Mouse (Mus musculus) midbrain, embryonic 14.5 days (tissue): ENCODE measurements around the gene Megf11. TPM values are rescaled to one million over a fixed set of nuclear protein-coding genes. Genes with fewer than 3 reads are reported as not detected.

Experiments
- ATAC-seq: fragments of 200-750 bp; cut with Nextera tagmentation; 2 replicates; pipeline ENCODE4 v1.8.0; 2017; ENCODE audit warnings: moderate number of reproducible peaks, moderate library complexity; ENCODE audit not compliant: low FRiP score, low TSS enrichment
- DNase-seq: peaks from one replicate; pipeline ENCODE4 v3.0.0-alpha.2; 2015
- H3K27ac ChIP-seq: fragments of 300-500 bp; sonication (generic); replicated peaks from 2 replicates; pipeline ENCODE4 v1.5.1; 2014; ENCODE audit warnings: mild to moderate bottlenecking, low read depth, low read length, moderate library complexity
- H3K27me3 ChIP-seq: fragments of 300-500 bp; sonication (generic); 2 replicates; pipeline ENCODE4 v1.6.1; 2014; ENCODE audit warnings: low read length, control low read depth, mixed read lengths; ENCODE audit not compliant: control insufficient read depth, insufficient read depth
- H3K36me3 ChIP-seq: fragments of 300-500 bp; sonication (generic); 2 replicates; pipeline ENCODE4 v1.6.1; 2014; ENCODE audit warnings: low read length, control low read depth; ENCODE audit not compliant: control insufficient read depth, insufficient read depth
- H3K4me1 ChIP-seq: fragments of 300-500 bp; sonication (generic); 2 replicates; pipeline ENCODE4 v1.6.1; 2014; ENCODE audit warnings: mild to moderate bottlenecking, antibody characterized with exemption, low read length, control low read depth; ENCODE audit not compliant: control insufficient read depth, insufficient read depth
- H3K4me2 ChIP-seq: fragments of 300-500 bp; sonication (generic); 2 replicates; pipeline ENCODE4 v1.6.1; 2014; ENCODE audit warnings: mild to moderate bottlenecking, low read length, moderate library complexity
- H3K4me3 ChIP-seq: fragments of 300-500 bp; sonication (generic); replicated peaks from 2 replicates; pipeline ENCODE4 v1.5.1; 2014; ENCODE audit warnings: low read depth, low read length
- H3K9ac ChIP-seq: fragments of 300-500 bp; sonication (generic); replicated peaks from 2 replicates; pipeline ENCODE4 v1.6.1; 2014; ENCODE audit warnings: mild to moderate bottlenecking, low read length, moderate library complexity
- H3K9me3 ChIP-seq: fragments of 300-500 bp; sonication (generic); 2 replicates; pipeline ENCODE4 v1.6.1; 2016; ENCODE audit warnings: low read length, control low read depth, mixed read lengths; ENCODE audit not compliant: control insufficient read depth
- WGBS: fragments of 180-500 bp; shearing (Covaris S2); extraction: QIAGEN DNeasy Blood & Tissue Kit; methylation state at CpG from one replicate; pipeline ENCODE4 v1.1.7; 2014; 5-methylcytosine and 5-hydroxymethylcytosine counted together
- polyA plus RNA-seq: library from polyadenylated mRNA; unstranded; fragments of >200 nt; fragmentation: Nextera tagmentation; extraction: Ambion mirVana; gene quantifications from 2 replicates; pipeline ENCODE4 v1.2.1, GENCODE M21; 2014

Gene Megf11
- polyA plus RNA-seq, 1 experiment from 2014 or later = 18.6 TPM

GRCm38 (mm10) chr9:64386466-64387211 is 1.2 kb downstream of the Megf11 start:
- WGBS = under 1% methylated on average over 45 of the region's 45 CpGs
- peaks cover 33% of the 10 kb centered on the region for H3K27me3 ChIP-seq
- no peak for ATAC-seq

GRCm38 (mm10) chr9:64389576-64390292 is 4.3 kb downstream of the Megf11 start:
- Histone ChIP-seq H3K4me2 (no peak overlapping the region; the same call in 1 of the 2 replicates), H3K27me3 (peaks cover 24% of the 10 kb centered on the region), H3K4me1 (peaks cover 13% of the 10 kb centered on the region), H3K36me3 (no peaks in the 10 kb centered on the region), H3K9me3 (no peaks in the 10 kb centered on the region), H3K4me3 (no peak overlapping the region), H3K27ac (no peak overlapping the region), H3K9ac (no peak overlapping the region)
- ATAC-seq (no peak), DNase-seq (no peak)
- 62% methylated on average over 7 of the region's 7 CpGs for WGBS

More at GRCm38 (mm10) chr9:64386466-64387211, 1.2 kb downstream of the Megf11 start:
- Histone ChIP-seq H3K27ac (no peak overlapping the region), H3K9me3 (no peaks in the 10 kb centered on the region), H3K4me3 (peak overlapping the region; percentile 65), H3K4me1 (peaks cover 13% of the 10 kb centered on the region), H3K4me2 (peak overlapping the region; percentile 100), H3K9ac (peak overlapping the region; percentile 63), H3K36me3 (no peaks in the 10 kb centered on the region)
- DNase-seq = peak; percentile 54

- Histone ChIP-seq H3K4me1 (peaks cover 10% of the 10 kb centered on the region), H3K4me3 (no peak overlapping the region), H3K9ac (no peak overlapping the region), H3K27me3 (no peaks in the 10 kb centered on the region), H3K4me2 (no peak overlapping the region), H3K27ac (no peak overlapping the region), H3K9me3 (no peaks in the 10 kb centered on the region), H3K36me3 (no peaks in the 10 kb centered on the region)
- ATAC-seq = no peak
- 47% methylated on average over 5 of the region's 5 CpGs for WGBS
- DNase-seq = peak; percentile 81
These were observed 8.6 kb downstream of the Megf11 start for GRCm38 (mm10) chr9:64393914-64394596.

- H3K4me2 ChIP-seq = no peak overlapping the region
- 0 out of 2 replicates have a peak overlapping the region, but pooled peaks have one; percentile 20 for H3K27ac ChIP-seq
- H3K4me3 ChIP-seq = no peak overlapping the region
- DNase-seq (no peak), ATAC-seq (no peak)
- no peaks in the 10 kb centered on the region for H3K27me3 ChIP-seq
- no peaks in the 10 kb centered on the region for H3K9me3 ChIP-seq
- 54% methylated on average over 7 of the region's 7 CpGs for WGBS
- H3K36me3 ChIP-seq = no peaks in the 10 kb centered on the region
- no peak overlapping the region for H3K9ac ChIP-seq
- H3K4me1 ChIP-seq = peaks cover 10% of the 10 kb centered on the region
These were observed 10.0 kb downstream of the Megf11 start for GRCm38 (mm10) chr9:64395238-64395920.

GRCm38 (mm10) chr9:64397108-64397507 is 11.7 kb downstream of the Megf11 start:
- Histone ChIP-seq H3K4me3 (no peak overlapping the region), H3K4me2 (no peak overlapping the region), H3K27ac (no peak overlapping the region), H3K9ac (no peak overlapping the region), H3K9me3 (no peaks in the 10 kb centered on the region), H3K4me1 (peaks cover 12% of the 10 kb centered on the region), H3K27me3 (no peaks in the 10 kb centered on the region), H3K36me3 (no peaks in the 10 kb centered on the region)
- WGBS = 21% methylated on average over 1 of the region's 1 CpGs
- peak; percentile 77 for DNase-seq
- ATAC-seq = no peak; the same call in 1 of the 2 replicates

- Histone ChIP-seq H3K4me1 (peaks cover 12% of the 10 kb centered on the region), H3K9ac (no peak overlapping the region), H3K4me2 (no peak overlapping the region), H3K9me3 (no peaks in the 10 kb centered on the region), H3K36me3 (no peaks in the 10 kb centered on the region), H3K27ac (no peak overlapping the region), H3K27me3 (no peaks in the 10 kb centered on the region), H3K4me3 (no peak overlapping the region)
- ATAC-seq (no peak), DNase-seq (no peak)
- WGBS = 61% methylated on average over 8 of the region's 8 CpGs
These were observed 13.7 kb downstream of the Megf11 start for GRCm38 (mm10) chr9:64399121-64399520.

GRCm38 (mm10) chr9:64402141-64402540 is 16.7 kb downstream of the Megf11 start:
- Histone ChIP-seq H3K27ac (peak overlapping the region; percentile 20; the same call in 1 of the 2 replicates), H3K36me3 (no peaks in the 10 kb centered on the region), H3K4me2 (no peak overlapping the region), H3K9ac (no peak overlapping the region), H3K27me3 (no peaks in the 10 kb centered on the region), H3K4me1 (peaks cover 12% of the 10 kb centered on the region; the same call in 1 of the 2 replicates), H3K9me3 (no peaks in the 10 kb centered on the region), H3K4me3 (no peak overlapping the region)
- no peak for DNase-seq
- WGBS = 59% methylated on average over 8 of the region's 8 CpGs
- no peak for ATAC-seq

- Histone ChIP-seq H3K36me3 (no peaks in the 10 kb centered on the region), H3K27me3 (no peaks in the 10 kb centered on the region), H3K27ac (no peak overlapping the region), H3K9me3 (no peaks in the 10 kb centered on the region), H3K4me2 (no peak overlapping the region), H3K4me3 (no peak overlapping the region), H3K4me1 (no peaks in the 10 kb centered on the region), H3K9ac (no peak overlapping the region)
- DNase-seq (no peak), ATAC-seq (no peak)
- WGBS = 93% methylated on average over 2 of the region's 2 CpGs
These were observed 21.4 kb downstream of the Megf11 start for GRCm38 (mm10) chr9:64406841-64407240.
